Mouse (Mus musculus) left cerebral cortex, adult 2 months (tissue): Measurements from ENCODE around the gene Nop14. TPM values are rescaled to one million over a fixed set of nuclear protein-coding genes. Genes with fewer than 3 reads are reported as not detected.
"Not testable (repeated sequence)": the region's sequence is repeated elsewhere in the genome, so short reads cannot be mapped to it uniquely, and the experiment has no call there.

Experiments used
- DNase-seq, 2 experiments: peaks; one replicate each; pipeline ENCODE4 v3.0.0; 2021 to 2022; ENCODE audit warnings: low spot score in 2 of 2, mixed read lengths in 1 of 2; ENCODE audit errors: extremely low spot score in 1 of 2
- H3K27ac ChIP-seq: fragments of 200-600 bp; 2 replicates; pipeline ENCODE4 v1.8.1; 2022
- H3K4me3 ChIP-seq: fragments of 200-600 bp; 2 replicates; pipeline ENCODE4 v1.8.1; 2022
- CTCF ChIP-seq: fragments of 200-600 bp; IDR thresholded peaks from 2 replicates; pipeline ENCODE4 v1.8.1; 2022; ENCODE audit warnings: antibody characterized with exemption, mild to moderate bottlenecking, moderate library complexity
- intact Hi-C: fragments of 180-260 bp; cut with DNase I; formaldehyde crosslinking; loops from one replicate; pipeline ENCODE4 v1.15.1; 2025
- total RNA-seq, 2 experiments: library from RNA; stranded (reverse); gene quantifications; 2 replicates each; pipeline ENCODE4 v1.2.3; 2021

Nop14 gene
- total RNA-seq, 2 experiments from 2014 or later = 15.8 to 17.0 TPM

GRCm38 (mm10) chr5:34609966-34610365 lies 50.0 kb downstream of the Nop14 start:
- no peak overlapping the region for H3K4me3 ChIP-seq
- H3K27ac ChIP-seq = no peak overlapping the region
- intact Hi-C loops = no loop called here
- no peak for TF ChIP-seq CTCF
- DNase-seq = no peak

GRCm38 (mm10) chr5:34608226-34608625 lies 51.7 kb downstream of the Nop14 start:
- H3K27ac ChIP-seq = no peak overlapping the region
- DNase-seq = no peak
- H3K4me3 ChIP-seq = no peak overlapping the region
- no peak for TF ChIP-seq CTCF
- intact Hi-C loops = no loop called here

DNA sequence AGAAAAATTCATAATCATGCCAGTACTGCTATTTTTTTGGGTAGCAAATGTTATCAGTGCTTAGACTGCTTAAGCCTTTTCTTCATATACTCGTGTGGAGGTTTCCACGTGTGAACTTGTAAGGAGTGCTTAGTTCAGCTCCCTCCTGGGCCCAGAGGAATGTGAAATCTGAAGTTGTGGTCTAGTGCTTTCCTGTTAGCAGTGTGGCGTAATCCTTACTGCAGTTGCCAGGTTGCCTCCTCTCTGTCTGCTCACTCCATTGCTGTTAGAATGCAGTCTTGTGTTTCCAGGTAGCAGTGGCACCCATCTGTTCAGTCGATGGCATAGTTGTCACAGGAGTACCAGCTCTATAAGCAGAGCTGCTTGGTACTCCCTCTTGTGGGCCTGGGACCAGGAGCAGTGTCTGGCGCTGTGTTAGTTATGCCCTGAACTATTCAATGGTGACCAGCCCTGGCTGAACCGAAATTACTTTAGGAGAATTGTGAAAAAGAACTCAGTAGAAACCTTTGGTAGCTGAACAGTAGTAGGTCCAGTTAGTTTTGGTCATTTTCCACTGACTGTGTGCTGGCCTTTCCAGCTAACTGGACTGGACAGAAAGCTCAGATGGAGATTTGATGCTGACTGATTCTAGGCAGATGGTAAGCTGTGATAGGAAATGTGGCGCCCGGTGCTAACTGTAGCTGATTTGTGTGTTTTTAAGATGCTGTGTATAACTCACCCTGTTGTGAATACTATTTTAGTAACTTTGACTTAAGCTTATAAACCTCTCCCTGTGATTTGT lies 52.7 kb downstream of the Nop14 start:
- H3K27ac ChIP-seq = no peak overlapping the region
- H3K4me3 ChIP-seq = no peak overlapping the region
- no peak for DNase-seq
- TF ChIP-seq CTCF = no peak; the same call in none of the 2 replicates
- intact Hi-C loops = no loop called here

GRCm38 (mm10) chr5:34604576-34604975 lies 55.4 kb downstream of the Nop14 start:
- Histone ChIP-seq H3K4me3 (no peak overlapping the region), H3K27ac (no peak overlapping the region)
- no peak for DNase-seq
- TF ChIP-seq CTCF = no peak
- intact Hi-C loops = no loop called here

DNA sequence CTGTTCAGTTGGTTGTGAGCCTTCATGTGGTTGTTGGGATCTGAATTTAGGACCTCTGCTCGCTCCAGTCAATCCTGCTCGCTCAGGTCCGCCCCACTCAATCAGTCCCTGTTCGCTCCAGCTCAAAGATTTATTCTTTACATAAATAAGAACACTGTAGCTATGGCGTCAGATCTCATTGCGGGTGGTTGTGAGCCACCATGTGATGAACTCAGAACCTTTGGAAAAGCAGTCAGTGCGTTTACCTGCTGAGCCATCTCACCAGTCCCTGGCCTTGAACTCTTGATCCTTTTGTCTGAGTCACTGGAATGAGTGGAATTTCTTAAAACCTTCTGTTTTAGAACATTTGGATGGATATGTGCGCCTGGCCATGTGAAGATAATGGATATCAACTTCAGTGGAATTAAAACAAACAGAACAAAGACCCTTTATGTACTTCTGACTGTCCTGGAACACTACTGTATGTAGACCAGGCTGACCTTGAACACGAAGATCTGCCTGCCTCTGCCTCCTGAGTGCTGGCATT lies 66.7 kb downstream of the Nop14 start:
- TF ChIP-seq CTCF = no peak
- DNase-seq = no peak
- Histone ChIP-seq H3K27ac (no peak overlapping the region), H3K4me3 (no peak overlapping the region)
- intact Hi-C loops = no loop called here

DNA sequence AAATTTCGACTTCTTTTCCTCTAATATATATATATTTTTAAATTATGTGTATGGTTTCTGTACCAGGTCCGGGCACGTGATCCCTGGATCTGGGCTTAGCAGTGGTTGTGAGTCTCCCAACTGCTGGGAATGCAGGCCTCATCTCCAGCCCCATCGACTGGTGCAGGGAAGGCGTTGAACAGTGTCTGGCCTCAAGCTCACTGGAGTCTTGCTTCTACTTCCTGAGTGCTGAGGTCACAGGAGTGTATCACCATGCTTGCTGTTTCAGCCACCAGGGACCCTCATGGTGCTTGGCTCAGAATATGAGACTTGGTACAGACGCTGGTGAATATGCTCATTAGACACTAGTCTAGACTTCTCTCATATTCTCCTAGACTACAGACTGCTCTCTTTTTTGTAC lies 67.3 kb downstream of the Nop14 start:
- TF ChIP-seq CTCF = no peak

DNA sequence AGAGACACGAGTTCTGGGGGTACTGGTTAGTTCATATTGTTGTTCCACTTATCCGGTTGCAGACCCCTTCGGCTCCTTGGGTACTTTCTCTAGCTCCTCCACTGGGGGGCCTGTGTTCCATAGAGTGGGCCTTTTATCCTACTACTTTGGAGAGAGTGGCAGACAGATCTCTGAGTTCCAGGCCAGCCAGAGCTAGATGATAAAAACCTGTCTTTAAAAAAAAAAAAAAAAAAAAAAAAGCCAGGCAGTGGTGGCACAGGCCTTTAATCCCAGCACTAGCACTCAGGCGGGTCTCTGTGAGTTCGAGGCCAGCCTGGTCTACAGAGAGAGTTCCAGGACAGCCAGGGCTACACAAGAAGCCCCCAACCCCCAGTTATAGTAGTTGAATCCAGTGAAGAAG lies 67.7 kb downstream of the Nop14 start:
- intact Hi-C loops, H3K27ac ChIP-seq, DNase-seq, H3K4me3 ChIP-seq: not testable (repeated sequence)

More for the DNA sequence above, 67.3 kb downstream of the Nop14 start:
- Histone ChIP-seq H3K27ac (no peak overlapping the region; the same call in 1 of the 2 replicates), H3K4me3 (no peak overlapping the region)
- intact Hi-C loops = no loop called here
- no peak for DNase-seq

GRCm38 (mm10) chr5:34591388-34592004 lies 68.5 kb downstream of the Nop14 start:
- intact Hi-C loops = no loop called here
- DNase-seq = no peak
- peak overlapping the region; percentile 53 for H3K27ac ChIP-seq
- no peak for TF ChIP-seq CTCF
- H3K4me3 ChIP-seq = no peak overlapping the region

GRCm38 (mm10) chr5:34590702-34591101 lies 69.2 kb downstream of the Nop14 start:
- Histone ChIP-seq H3K4me3 (no peak overlapping the region), H3K27ac (peak overlapping the region; percentile 53)
- TF ChIP-seq CTCF = no peak
- DNase-seq = no peak
- intact Hi-C loops = no loop called here

DNA sequence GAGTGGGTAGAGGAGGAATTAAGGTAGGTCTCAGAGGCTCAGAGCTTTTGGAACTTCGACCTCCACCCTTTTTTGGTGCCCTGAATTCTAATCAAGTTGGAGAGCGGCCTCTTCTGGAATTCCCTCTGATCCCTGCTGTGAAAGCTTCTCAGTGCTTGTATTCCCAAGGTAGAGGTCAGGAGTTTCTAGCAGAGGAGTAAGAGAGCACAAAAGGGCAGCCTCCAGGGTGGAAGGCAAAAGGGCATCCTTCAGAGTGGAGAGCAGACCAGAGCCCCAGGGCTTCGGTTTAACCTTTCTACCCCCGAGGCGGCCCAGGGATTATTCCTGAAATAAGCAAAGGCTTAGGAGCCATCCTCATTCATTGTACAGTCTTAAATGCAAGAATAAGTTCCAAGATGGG lies 69.9 kb downstream of the Nop14 start:
- DNase-seq = no peak
- intact Hi-C loops = no loop called here
- no peak overlapping the region; the same call in 1 of the 2 replicates for H3K27ac ChIP-seq
- TF ChIP-seq CTCF = no peak
- H3K4me3 ChIP-seq = no peak overlapping the region

Other genes with a start within 250 kb of the Nop14 start
- gene Tnip2, start 146.2 kb downstream of the Nop14 start, total RNA-seq = 10 to 100 TPM; 20.2 to 21.8 TPM
- gene Sh3bp2, start 134.3 kb downstream of the Nop14 start, total RNA-seq = 1 to 10 TPM; 3.4 to 3.9 TPM
- 100 to 1,000 TPM; 409 to 413 TPM for gene Add1, start 86.5 kb downstream of the Nop14 start, total RNA-seq
- 10 to 100 TPM; 40.8 to 54.4 TPM for gene Mfsd10, start 22.9 kb downstream of the Nop14 start, total RNA-seq
- gene Grk4, start 231 bp upstream of the Nop14 start, total RNA-seq = 1 to 10 TPM; 3.6 to 4.0 TPM
- gene Htt, start 101.6 kb upstream of the Nop14 start, total RNA-seq = 10 to 100 TPM; 90.1 to 92.4 TPM
- gene Msantd1, start 247.9 kb upstream of the Nop14 start, total RNA-seq = 1 to 10 TPM; 4.2 to 6.7 TPM